Mouse (Mus musculus) cortical plate, adult 2 months (tissue): ENCODE data around the gene Cttnbp2.

ENCODE experiments used
- CTCF ChIP-seq: fragments of 200-500 bp; IDR thresholded peaks from 2 replicates; pipeline ENCODE4 v1.5.1; 2011; ENCODE audit warnings: mild to moderate bottlenecking, control low read depth, low read length; ENCODE audit not compliant: insufficient read depth; ENCODE audit errors: extremely low read depth
- POLR2A ChIP-seq: fragments of 200-500 bp; IDR thresholded peaks from 2 replicates; pipeline ENCODE4 v1.6.1; 2011; ENCODE audit warnings: mild to moderate bottlenecking, low read length, control low read depth; ENCODE audit not compliant: insufficient read depth; ENCODE audit errors: extremely low read depth

DNA sequence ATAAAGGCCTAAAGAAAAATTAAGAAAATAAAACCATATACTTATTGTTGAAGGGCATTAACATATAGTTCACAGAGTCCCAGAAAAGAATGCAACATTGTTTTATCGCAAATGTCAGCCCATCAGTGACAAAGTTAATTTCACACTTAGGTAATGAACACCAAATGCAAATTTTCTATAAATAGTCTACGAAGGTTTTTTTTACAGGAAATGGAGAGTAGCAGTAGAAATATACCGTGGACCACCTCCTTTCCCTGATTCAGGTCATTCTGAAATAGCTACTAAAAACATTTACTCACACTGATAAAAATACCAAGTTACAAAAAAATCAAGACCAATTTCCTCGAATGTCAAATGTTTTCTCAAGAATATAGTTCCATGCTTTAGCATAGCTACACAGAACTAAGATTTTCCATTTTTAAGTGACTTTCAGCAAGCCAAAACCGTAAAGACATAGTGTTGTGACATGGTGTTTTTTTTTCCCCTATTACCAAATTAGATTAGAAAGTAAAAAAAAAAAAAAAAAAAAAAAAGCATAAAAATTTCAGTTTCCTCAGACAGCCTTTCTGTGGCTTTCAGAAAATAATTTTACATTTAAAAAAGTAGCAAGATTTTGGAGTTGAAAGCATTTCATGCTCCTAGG is 64.0 kb downstream of the Cttnbp2 start:
- TF ChIP-seq CTCF (no peak), POLR2A (no peak)
